Mouse (Mus musculus): ENCODE results near the gene Cyb5rl.
A peak's percentile ranks its signal among the peaks of the same experiment; 100 is the strongest.

Cyb5rl gene

GRCm38 (mm10) chr4:107026451-107026850 is 40.3 kb upstream of the Cyb5rl start:
- H3K4me3 ChIP-seq (replicated peaks; ENCODE audit: low read length): peak overlapping the region; percentile 61
- H3K27me3 ChIP-seq (ENCODE audit: insufficient read depth, low read length): no peaks in the 10 kb centered on the region
- H3K4me1 ChIP-seq (replicated peaks; ENCODE audit: low read depth, low read length): peaks cover 54% of the 10 kb centered on the region
- H3K36me3 ChIP-seq (ENCODE audit: insufficient read depth, low read length): peaks cover 20% of the 10 kb centered on the region
- no peak for TF ChIP-seq POU5F1 (IDR thresholded peaks at IDR 0.05; ENCODE audit: borderline replicate concordance, low read length)
- no peak for TF ChIP-seq NANOG (IDR thresholded peaks at IDR 0.05; ENCODE audit: borderline replicate concordance, low read length)
- no peak for TF ChIP-seq CTCF (conservative IDR thresholded peaks at IDR 0.05; ENCODE audit: low read length)
- H3K9me3 ChIP-seq (ENCODE audit: low read length): no peaks in the 10 kb centered on the region

DNA sequence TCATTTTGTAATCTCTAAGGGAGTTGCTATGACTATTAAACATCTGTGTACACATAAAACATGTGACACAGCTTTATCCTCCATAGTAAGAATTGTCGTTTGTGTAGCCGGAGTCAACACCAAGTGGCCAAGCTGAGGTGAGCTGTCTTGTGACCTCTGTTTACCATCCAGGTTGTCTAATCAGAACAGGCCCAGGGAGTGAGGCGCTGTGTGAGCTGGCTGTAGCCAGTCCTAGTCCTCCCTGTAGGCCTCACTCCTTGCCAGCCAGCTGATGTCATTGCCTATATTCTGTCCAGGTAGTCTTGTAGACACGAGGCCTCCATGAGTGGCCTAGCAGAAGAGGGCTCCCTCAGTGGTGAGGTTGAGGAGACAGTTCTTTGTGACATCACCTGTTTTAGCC is 31.1 kb upstream of the Cyb5rl start:
- H3K4me3 ChIP-seq (replicated peaks; ENCODE audit: low read length): no peak overlapping the region
- H3K4me1 ChIP-seq (replicated peaks; ENCODE audit: low read depth, low read length): peaks cover 22% of the 10 kb centered on the region
- TF ChIP-seq CTCF (conservative IDR thresholded peaks at IDR 0.05; ENCODE audit: low read length): no peak
- no peak for TF ChIP-seq NANOG (IDR thresholded peaks at IDR 0.05; ENCODE audit: borderline replicate concordance, low read length)
- TF ChIP-seq POU5F1 (IDR thresholded peaks at IDR 0.05; ENCODE audit: borderline replicate concordance, low read length): no peak

GRCm38 (mm10) chr4:107036985-107037384 is 29.8 kb upstream of the Cyb5rl start:
- H3K4me3 ChIP-seq (replicated peaks; ENCODE audit: low read length): no peak overlapping the region
- TF ChIP-seq POU5F1 (IDR thresholded peaks at IDR 0.05; ENCODE audit: borderline replicate concordance, low read length) (no peak), NANOG (IDR thresholded peaks at IDR 0.05; ENCODE audit: borderline replicate concordance, low read length) (no peak), CTCF (conservative IDR thresholded peaks at IDR 0.05; ENCODE audit: low read length) (no peak)
- H3K4me1 ChIP-seq (replicated peaks; ENCODE audit: low read depth, low read length): peaks cover 20% of the 10 kb centered on the region
- no peaks in the 10 kb centered on the region for H3K27me3 ChIP-seq (ENCODE audit: insufficient read depth, low read length)
- H3K36me3 ChIP-seq (ENCODE audit: insufficient read depth, low read length): peaks cover 94% of the 10 kb centered on the region
- no peaks in the 10 kb centered on the region; the same call in 1 of the 2 replicates for H3K9me3 ChIP-seq (ENCODE audit: low read length)

More for the DNA sequence above, 31.1 kb upstream of the Cyb5rl start:
- Histone ChIP-seq H3K27me3 (ENCODE audit: insufficient read depth, low read length) (no peaks in the 10 kb centered on the region), H3K9me3 (ENCODE audit: low read length) (no peaks in the 10 kb centered on the region; the same call in 1 of the 2 replicates), H3K36me3 (ENCODE audit: insufficient read depth, low read length) (peaks cover 93% of the 10 kb centered on the region)

DNA sequence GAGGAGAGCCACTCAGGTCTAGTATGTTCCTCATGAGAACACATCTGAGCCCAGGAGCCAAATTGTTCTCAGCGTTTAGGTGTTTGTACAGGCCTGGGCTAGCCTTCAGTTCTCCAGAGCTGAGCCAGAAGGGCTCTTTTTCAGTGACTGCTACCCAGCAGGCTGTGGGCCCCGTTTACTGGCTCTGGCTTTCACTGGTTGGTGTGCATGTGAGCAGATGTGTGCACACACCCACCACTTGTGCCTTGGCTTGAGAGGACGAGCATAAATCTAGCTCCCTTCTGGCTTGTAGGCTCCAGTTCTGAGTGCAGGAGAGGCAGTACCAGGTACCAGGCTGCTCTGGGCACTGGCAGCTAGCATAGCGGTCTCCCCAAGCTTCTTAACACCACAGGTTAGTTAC is 28.5 kb upstream of the Cyb5rl start:
- Histone ChIP-seq H3K27me3 (ENCODE audit: insufficient read depth, low read length) (no peaks in the 10 kb centered on the region), H3K9me3 (ENCODE audit: low read length) (no peaks in the 10 kb centered on the region; the same call in 1 of the 2 replicates), H3K4me1 (replicated peaks; ENCODE audit: low read depth, low read length) (peaks cover 16% of the 10 kb centered on the region), H3K4me3 (replicated peaks; ENCODE audit: low read length) (no peak overlapping the region), H3K36me3 (ENCODE audit: insufficient read depth, low read length) (peaks cover 88% of the 10 kb centered on the region)
- TF ChIP-seq POU5F1 (IDR thresholded peaks at IDR 0.05; ENCODE audit: borderline replicate concordance, low read length) (no peak), CTCF (conservative IDR thresholded peaks at IDR 0.05; ENCODE audit: low read length) (no peak), NANOG (IDR thresholded peaks at IDR 0.05; ENCODE audit: borderline replicate concordance, low read length) (no peak)

- Histone ChIP-seq H3K27me3 (ENCODE audit: insufficient read depth, low read length) (no peaks in the 10 kb centered on the region), H3K4me1 (replicated peaks; ENCODE audit: low read depth, low read length) (peaks cover 16% of the 10 kb centered on the region), H3K36me3 (ENCODE audit: insufficient read depth, low read length) (peaks cover 89% of the 10 kb centered on the region), H3K4me3 (replicated peaks; ENCODE audit: low read length) (no peak overlapping the region), H3K9me3 (ENCODE audit: low read length) (no peaks in the 10 kb centered on the region; the same call in 1 of the 2 replicates)
- TF ChIP-seq NANOG (IDR thresholded peaks at IDR 0.05; ENCODE audit: borderline replicate concordance, low read length): no peak
- TF ChIP-seq POU5F1 (IDR thresholded peaks at IDR 0.05; ENCODE audit: borderline replicate concordance, low read length): no peak
- no peak for TF ChIP-seq CTCF (conservative IDR thresholded peaks at IDR 0.05; ENCODE audit: low read length)
Observed at GRCm38 (mm10) chr4:107039270-107039669, 27.5 kb upstream of the Cyb5rl start.

DNA sequence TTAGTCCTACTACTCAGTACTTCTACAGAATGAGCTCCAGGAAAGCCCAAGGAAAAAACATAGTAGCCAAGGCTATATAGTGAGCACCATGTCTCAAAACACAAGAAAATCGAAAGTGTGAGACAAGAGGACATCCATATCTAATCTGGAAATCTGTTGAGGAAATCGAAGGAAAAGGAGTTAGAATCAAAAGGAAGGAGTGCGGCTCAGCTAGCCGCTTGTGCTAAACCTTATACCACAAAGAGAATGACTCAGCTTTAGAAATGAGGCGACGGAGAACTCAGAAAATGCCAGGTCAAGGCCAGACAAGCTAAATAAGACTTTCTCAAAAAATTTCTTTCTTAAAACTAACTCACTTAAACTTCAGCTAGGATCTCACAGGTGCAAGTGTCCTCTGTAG is 24.5 kb upstream of the Cyb5rl start:
- Histone ChIP-seq H3K4me1 (replicated peaks; ENCODE audit: low read depth, low read length) (peaks cover 13% of the 10 kb centered on the region), H3K9me3 (ENCODE audit: low read length) (no peaks in the 10 kb centered on the region; the same call in 1 of the 2 replicates), H3K36me3 (ENCODE audit: insufficient read depth, low read length) (peaks cover 84% of the 10 kb centered on the region), H3K4me3 (replicated peaks; ENCODE audit: low read length) (no peak overlapping the region), H3K27me3 (ENCODE audit: insufficient read depth, low read length) (no peaks in the 10 kb centered on the region)
- TF ChIP-seq NANOG (IDR thresholded peaks at IDR 0.05; ENCODE audit: borderline replicate concordance, low read length): no peak
- no peak for TF ChIP-seq POU5F1 (IDR thresholded peaks at IDR 0.05; ENCODE audit: borderline replicate concordance, low read length)

GRCm38 (mm10) chr4:107045188-107045587 is 21.6 kb upstream of the Cyb5rl start:
- H3K4me1 ChIP-seq (replicated peaks; ENCODE audit: low read depth, low read length): no peaks in the 10 kb centered on the region
- H3K27me3 ChIP-seq (ENCODE audit: insufficient read depth, low read length): no peaks in the 10 kb centered on the region
- peaks cover 71% of the 10 kb centered on the region for H3K36me3 ChIP-seq (ENCODE audit: insufficient read depth, low read length)
- H3K9me3 ChIP-seq (ENCODE audit: low read length): no peaks in the 10 kb centered on the region; the same call in 1 of the 2 replicates
- TF ChIP-seq NANOG (IDR thresholded peaks at IDR 0.05; ENCODE audit: borderline replicate concordance, low read length) (no peak), CTCF (conservative IDR thresholded peaks at IDR 0.05; ENCODE audit: low read length) (no peak), POU5F1 (IDR thresholded peaks at IDR 0.05; ENCODE audit: borderline replicate concordance, low read length) (no peak)
- no peak overlapping the region for H3K4me3 ChIP-seq (replicated peaks; ENCODE audit: low read length)

GRCm38 (mm10) chr4:107047806-107048205 is 19.0 kb upstream of the Cyb5rl start:
- no peak for TF ChIP-seq NANOG (IDR thresholded peaks at IDR 0.05; ENCODE audit: borderline replicate concordance, low read length)
- Histone ChIP-seq H3K4me1 (replicated peaks; ENCODE audit: low read depth, low read length) (peaks cover 4% of the 10 kb centered on the region; the same call in 1 of the 2 replicates), H3K27me3 (ENCODE audit: insufficient read depth, low read length) (no peaks in the 10 kb centered on the region), H3K4me3 (replicated peaks; ENCODE audit: low read length) (no peak overlapping the region), H3K9me3 (ENCODE audit: low read length) (no peaks in the 10 kb centered on the region), H3K36me3 (ENCODE audit: insufficient read depth, low read length) (peaks cover 49% of the 10 kb centered on the region)

DNA sequence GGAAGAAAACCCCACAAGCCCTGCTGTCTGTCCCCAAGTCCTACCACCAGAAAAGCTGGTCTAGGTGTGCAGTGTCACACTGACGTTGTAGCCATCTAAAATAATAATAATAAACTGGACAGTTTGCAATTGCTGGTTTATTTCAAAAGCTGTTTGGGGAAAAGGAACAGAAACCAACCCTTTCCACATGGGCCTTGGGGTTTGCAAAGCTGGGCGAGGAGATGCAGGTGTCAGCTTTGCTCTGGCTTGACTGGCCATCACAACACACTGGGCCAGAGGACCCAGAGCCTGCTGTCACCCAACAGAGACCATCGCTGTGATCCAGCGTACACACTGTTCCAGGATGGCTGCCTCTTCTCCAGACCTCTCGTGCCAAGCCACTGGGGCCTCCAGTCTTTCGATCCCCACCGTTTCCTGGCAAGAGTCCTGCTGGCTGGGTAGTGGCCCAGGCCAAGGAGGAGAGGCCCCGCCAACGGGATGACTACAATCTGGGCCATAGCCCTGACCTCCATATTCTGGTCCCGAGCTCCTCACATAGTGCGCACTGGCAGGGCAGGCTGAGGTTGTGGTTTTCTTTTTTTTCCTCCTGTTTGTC is 18.1 kb upstream of the Cyb5rl start:
- Histone ChIP-seq H3K9me3 (ENCODE audit: low read length) (no peaks in the 10 kb centered on the region), H3K4me1 (replicated peaks; ENCODE audit: low read depth, low read length) (peaks cover 5% of the 10 kb centered on the region; the same call in 1 of the 2 replicates), H3K4me3 (replicated peaks; ENCODE audit: low read length) (no peak overlapping the region), H3K36me3 (ENCODE audit: insufficient read depth, low read length) (peaks cover 44% of the 10 kb centered on the region), H3K27me3 (ENCODE audit: insufficient read depth, low read length) (no peaks in the 10 kb centered on the region)
- TF ChIP-seq POU5F1 (IDR thresholded peaks at IDR 0.05; ENCODE audit: borderline replicate concordance, low read length): no peak
- no peak for TF ChIP-seq CTCF (conservative IDR thresholded peaks at IDR 0.05; ENCODE audit: low read length)
- no peak for TF ChIP-seq NANOG (IDR thresholded peaks at IDR 0.05; ENCODE audit: borderline replicate concordance, low read length)
